Mouse (Mus musculus) erythroid progenitor cell, adult 5-6 weeks (primary cell): ENCODE measurements around the gene Scamp3. TPM values are rescaled to one million over a fixed set of nuclear protein-coding genes. Genes with fewer than 3 reads are reported as not detected.
"Not testable (repeated sequence)": the region's sequence is repeated elsewhere in the genome, so short reads cannot be mapped to it uniquely, and the experiment has no call there.

ENCODE experiments used
- ATAC-seq: replicated peaks from 2 replicates; pipeline ENCODE4 v1.8.0; 2016; ENCODE audit warnings: moderate number of reproducible peaks, mild to moderate bottlenecking, moderate TSS enrichment, inconsistent platforms; ENCODE audit not compliant: poor library complexity, low FRiP score, severe bottlenecking
- total RNA-seq, 2 experiments: library from RNA; stranded (forward) in 1 of 2; stranded (reverse) in 1 of 2; fragments of 150-400 nt in 1 of 2; fragments of 186-747, 209-891 nt in 1 of 2; gene quantifications; 2 replicates each; pipeline versions ENCODE4 v1.2.3 to v1.2.4; 2015 to 2017; ENCODE audit warnings: low replicate concordance in 2 of 2

Gene Scamp3
- total RNA-seq, 2 experiments from 2014 or later, result 3.6 to 19.3 TPM

GRCm38 (mm10) chr3:89188478-89188875 is 11.2 kb downstream of the Scamp3 start:
- ATAC-seq, result no peak

DNA sequence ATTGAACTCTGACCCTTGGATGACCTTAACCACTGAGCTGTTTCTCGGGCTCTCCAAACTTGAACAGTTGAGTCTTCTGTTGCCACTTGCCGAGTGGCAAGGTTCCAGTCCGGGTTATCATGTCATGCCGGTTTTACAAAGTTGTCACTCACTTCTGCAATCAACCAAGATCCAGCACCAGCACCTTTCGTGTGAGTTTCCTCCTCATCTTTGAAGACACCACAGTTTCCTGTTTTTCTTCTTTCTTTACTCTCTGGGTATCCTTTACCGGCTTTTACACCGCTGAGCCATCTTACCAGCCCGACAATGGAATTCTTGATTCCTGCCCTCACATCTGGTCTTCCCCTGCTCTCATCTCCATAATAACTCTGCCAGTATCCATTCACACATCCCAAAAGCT is 13.2 kb downstream of the Scamp3 start:
- ATAC-seq, result no peak

GRCm38 (mm10) chr3:89193351-89193750 is 16.1 kb downstream of the Scamp3 start:
- no peak for ATAC-seq

- ATAC-seq, result no peak
These were observed 16.6 kb downstream of the Scamp3 start for GRCm38 (mm10) chr3:89193853-89194252.

- peak; percentile 99 for ATAC-seq
These were observed 19.0 kb downstream of the Scamp3 start for GRCm38 (mm10) chr3:89195979-89196877.

DNA sequence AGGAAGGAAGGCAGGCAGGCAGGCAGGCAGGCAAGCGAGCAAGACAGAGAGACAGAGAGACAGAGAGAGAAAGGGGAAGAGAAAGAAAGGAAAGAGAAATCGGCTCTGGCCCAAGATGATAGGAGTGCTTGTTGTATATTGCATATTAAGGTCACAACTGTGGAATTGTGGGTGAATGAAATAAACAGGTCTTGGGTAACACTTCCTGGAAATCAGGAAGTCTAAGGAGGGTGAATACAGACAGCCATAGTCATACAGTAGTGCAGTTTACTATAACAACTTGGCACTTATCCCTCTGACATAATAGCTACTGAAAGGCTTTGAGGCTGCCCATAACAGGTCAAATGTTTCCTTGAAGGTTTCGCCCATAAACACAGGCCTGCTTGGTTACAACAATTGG is 22.6 kb downstream of the Scamp3 start:
- no peak for ATAC-seq

GRCm38 (mm10) chr3:89202253-89203141 is 25.2 kb downstream of the Scamp3 start, which contains the start of gene Gba:
TSS of gene Gba (plus strand) at chr3:89202928.
- ATAC-seq, result peak; percentile 91

DNA sequence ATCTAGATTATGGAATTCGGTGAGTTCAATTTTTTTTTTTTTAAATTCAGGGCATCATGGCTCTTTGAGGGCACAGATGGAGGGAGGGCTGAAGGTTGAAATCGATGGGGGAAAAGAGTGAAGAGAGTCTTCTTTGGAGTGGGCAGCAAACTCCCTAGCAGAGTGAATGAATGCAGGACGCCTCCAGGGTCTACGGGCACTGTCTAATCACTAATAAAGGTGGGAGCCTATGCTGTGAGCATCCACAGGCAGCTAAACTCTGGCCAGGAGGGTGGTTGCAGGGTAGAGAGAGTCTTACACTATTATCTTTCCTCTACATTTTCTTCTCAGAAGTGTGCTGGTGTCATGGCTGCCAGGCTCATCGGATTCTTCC is 25.9 kb downstream of the Scamp3 start:
- 0 out of 2 replicates have a peak, but pooled peaks have one; percentile 39 for ATAC-seq

DNA sequence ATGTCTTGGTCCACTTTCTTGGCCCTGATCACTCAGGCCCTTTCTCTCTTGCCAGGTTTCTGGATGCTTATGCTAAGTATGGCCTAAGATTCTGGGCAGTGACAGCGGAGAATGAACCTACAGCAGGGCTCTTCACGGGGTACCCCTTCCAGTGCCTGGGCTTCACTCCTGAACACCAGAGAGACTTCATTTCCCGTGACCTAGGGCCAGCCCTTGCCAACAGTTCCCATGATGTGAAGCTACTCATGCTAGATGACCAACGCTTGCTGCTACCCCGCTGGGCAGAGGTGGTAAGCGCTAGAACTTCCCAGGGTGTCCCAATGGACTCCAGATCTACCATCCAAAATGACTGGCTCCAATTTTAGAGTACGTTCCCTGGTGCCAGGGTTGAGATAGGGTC is 28.8 kb downstream of the Scamp3 start:
- ATAC-seq, result no peak

DNA sequence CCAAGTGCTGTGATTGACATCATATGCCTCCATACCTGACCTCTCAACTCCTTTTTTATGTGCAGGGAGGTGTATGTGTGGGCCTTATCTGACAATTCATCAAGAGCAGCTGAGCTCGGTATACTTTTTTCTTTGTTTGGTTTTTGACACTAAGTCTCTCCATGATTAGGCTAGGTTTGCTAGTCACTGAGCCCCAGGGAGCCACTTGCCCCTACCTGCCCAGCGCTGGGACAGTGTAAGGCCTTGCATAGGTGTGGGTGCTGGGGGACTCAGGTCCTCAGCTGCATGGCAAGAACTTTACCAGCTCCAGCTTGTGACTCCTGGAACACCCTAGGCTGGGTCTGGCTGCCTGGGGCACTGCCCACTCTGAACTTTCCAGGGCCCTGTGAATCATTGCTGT is 29.4 kb downstream of the Scamp3 start:
- ATAC-seq, result no peak

DNA sequence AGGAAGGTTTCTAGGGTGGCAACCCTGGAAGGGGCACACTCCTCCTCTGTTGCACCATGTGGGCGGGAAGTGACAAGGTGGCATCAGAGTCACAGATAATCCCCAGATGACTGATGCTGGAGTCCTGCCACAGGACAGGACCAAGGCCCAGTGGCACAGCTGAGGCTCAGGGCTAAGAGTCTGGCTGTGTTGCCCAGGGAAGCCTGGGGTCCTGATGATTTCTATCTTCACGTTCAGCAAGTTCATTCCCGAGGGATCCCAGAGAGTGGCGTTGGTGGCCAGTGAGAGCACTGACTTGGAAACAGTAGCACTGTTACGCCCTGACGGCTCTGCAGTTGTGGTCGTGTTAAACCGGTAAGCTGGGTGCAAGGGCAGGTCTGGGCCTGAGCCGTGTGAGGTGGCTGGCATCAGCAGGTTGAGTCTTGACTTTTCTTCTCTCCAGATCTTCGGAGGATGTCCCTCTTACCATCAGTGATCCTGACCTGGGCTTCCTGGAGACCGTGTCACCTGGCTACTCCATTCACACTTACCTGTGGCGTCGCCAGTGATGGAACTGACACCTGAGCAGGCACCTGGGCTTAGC is 30.9 kb downstream of the Scamp3 start:
- ATAC-seq, result no peak

DNA sequence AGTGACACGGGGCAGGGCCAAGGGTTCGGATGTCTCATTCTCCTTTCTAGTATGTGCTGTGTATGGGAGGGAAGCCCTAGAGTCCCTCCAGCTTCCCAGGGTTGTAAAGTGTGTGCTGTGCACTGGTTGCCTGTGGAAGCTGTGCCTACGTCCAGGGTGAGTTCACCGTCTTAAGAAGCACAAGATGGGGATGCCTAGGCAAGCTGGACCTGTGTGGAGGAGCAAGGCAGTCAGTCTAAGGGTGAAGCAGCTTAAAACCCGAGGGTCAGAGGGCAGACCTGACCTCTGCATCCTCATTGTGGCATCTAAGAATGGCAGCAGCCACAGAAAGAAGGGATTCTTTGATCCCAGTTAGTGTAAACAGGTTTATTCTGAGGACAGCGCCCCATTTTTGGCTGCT is 31.5 kb downstream of the Scamp3 start:
- ATAC-seq, result no peak

GRCm38 (mm10) chr3:89209731-89210130 is 32.5 kb downstream of the Scamp3 start:
- no peak for ATAC-seq

DNA sequence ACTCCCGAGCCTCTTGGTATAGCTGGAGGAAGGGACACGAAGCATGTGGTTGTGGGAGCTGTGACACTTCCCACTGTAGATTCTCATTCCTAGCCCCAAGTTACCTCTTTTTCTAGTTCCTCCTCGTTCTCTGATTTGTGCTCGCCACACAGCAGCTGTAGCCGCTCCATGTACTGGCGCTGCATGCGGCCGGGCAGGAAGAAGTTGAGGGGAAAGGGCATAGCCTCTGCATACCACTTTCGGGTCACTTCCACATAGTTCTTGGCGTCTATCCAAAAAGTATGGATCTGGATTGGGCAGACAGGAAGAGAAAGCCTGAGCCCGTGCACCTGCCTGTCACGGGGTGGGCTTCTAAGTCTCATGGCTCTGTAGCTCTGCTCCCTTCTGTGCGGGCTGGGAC is 32.9 kb downstream of the Scamp3 start:
- no peak for ATAC-seq

DNA sequence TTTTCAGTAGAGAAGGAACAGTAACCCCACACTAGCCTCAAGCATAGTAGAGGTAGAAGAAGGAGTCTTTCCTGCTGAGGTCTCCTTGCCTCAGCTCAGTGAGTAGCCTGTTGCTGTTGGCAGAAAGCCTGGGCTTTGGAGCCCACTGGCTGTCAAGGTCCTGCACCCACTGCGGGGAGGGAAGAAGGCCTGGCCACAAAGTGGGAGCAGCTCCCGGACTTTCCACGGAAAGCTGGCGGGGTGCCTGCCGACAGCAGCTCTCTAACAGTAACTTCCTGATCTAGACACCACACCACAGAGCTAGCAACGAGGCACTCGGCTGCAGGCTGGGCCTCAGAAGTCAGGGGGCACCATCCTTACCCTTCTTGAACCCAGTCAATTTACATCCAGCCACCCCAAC is 33.5 kb downstream of the Scamp3 start:
- no peak for ATAC-seq

DNA sequence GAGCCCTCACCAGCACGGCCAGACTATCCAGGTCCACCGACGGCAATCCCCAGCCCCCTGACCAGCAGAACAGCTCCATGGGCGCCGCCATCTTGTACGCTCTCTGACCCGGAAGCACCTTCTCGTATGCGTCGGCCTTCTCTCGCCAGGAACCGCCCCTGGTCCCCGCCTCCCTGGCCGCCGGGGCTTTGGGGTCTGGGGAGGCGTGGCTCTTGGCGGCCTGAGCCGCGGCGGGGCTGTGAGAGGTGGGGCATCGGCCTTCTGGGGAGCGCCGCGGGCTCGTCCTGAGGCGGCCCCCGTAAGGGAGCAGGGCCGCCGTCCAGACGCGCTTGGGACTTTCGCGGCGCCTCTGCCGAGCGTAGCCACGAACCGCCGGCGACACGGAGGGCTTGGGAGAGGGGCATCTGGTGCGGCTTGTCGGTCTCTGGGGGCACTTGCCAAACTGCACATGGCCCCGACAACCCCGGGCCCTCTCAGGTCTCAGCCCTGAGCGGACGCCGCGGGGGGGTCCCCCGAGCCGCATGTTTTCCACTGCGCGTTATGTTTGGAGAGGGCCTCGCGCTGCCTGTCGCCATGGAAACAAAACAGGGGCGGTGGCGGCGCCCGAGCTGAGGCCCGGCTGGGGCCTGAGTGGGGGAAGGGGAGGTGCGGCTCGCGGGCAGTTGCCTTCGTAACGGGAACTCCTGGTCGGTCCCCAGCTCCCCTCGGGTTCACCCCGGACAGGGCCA is 36.7 kb downstream of the Scamp3 start:
- ATAC-seq, result peak; percentile 93

DNA sequence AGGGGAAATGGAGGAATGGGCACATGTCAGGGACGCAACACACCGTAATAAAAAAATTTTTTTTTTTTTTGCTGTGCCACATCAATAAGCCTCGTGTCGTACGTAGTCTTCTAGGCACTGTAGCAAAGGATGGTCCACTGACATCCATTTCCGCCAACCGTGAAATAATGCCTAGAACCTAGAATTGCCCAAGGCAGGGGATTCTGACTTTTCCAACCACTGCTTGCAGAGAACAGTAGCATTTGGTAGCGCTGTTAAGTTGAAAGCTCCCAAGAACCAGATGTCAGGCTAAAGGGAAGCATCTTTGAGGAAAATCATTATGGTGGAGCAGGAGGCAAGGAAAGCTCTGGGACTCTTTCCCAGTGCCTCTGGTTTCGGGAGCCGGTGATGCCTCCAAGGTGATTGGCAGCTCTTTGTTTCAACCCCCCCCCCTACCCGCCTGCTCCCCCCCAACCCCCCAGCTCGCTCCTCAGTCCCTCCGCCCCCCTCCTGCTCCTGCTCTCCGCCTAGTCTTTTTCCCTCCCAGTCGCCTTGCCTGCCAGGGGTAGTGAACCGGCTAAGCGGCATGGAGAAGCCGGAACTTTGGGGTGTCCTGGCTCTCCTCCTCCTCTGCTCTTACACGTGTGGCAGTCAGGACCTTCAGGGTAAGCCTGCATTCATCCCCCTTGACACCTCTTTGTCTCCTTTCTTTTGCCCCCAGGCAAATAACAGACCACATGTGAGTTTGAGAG is 37.6 kb downstream of the Scamp3 start, which contains the start of gene Thbs3:
TSS of gene Thbs3 (plus strand) at position 500 of the 731 bp plus-strand sequence.
- ATAC-seq, result no peak

GRCm38 (mm10) chr3:89215853-89216252 is 38.6 kb downstream of the Scamp3 start:
- ATAC-seq, result peak; percentile 63

DNA sequence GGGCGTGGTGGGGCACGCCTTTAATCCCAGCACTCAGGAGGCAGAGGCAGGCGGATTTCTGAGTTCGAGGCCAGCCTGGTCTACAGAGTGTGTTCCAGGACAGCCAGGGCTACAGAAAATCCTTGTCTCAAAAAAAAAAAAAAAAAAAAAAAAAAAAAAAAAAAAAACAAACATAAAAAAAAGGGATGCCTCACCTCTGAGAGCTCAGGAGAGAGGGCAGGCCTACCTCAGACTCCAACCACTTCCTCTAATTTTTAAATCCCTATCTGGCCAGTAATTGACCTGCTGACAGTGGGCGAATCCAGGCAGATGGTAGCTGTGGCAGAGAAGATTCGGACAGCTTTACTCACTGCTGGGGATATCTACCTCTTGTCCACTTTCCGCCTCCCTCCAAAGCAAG is 39.1 kb downstream of the Scamp3 start:
- ATAC-seq, result not testable (repeated sequence)
